ENCODE assay signal across 24 mouse cellular contexts in genomic region chr15:12612944-12613675, GRCm38 (mm10).
DNase-seq lines count a peak whose midpoint lies in the region; ATAC-seq lines count a peak whose summit lies in the region.
"Had no signal": no experiment of that assay in that cellular context is flagged by ENCODE, and none has a peak within 500 bp of the region (broad histone marks: within the 10 kb centered on the region; RNA-seq: fewer than 3 reads in every experiment).

No protein-coding gene starts in this region.

- H3K27me3 ChIP-seq in forebrain, embryonic 15.5 days = no peaks in the 10 kb centered on the region
- H3K27me3 ChIP-seq in forebrain, embryonic 12.5 days = no peaks in the 10 kb centered on the region
- no peaks in the 10 kb centered on the region for H3K27me3 ChIP-seq in intestine, embryonic 16.5 days (replicated peaks; ENCODE audit: control insufficient read depth, insufficient read depth, low read length)
- H3K27me3 ChIP-seq: embryonic facial prominence, embryonic 12.5 days; hindbrain, embryonic 13.5 days; limb, embryonic 12.5 days; liver, embryonic 15.5 days had no signal

- peak; percentile 38 for DNase-seq in kidney, adult 9 months
- no peak for DNase-seq in kidney, adult 8-10 months
- no peak for DNase-seq in heart, postnatal 25 days (ENCODE audit: low spot score)
- DNase-seq: cerebellum, adult 8-10 months; cerebellum, postnatal 25 days; embryo, embryonic 11 days; gastrocnemius, adult 2 months; gastrocnemius, postnatal 36 days; heart, postnatal 4 days; lung, postnatal 14 days; spleen, adult 18-20 months; thymus, adult 18-20 months; thymus, postnatal 25 days had no signal

- H3K27ac ChIP-seq in forebrain, embryonic 15.5 days (replicated peaks) = peak overlapping the region; percentile 9; the same call in 1 of the 2 replicates
- no peak overlapping the region for H3K27ac ChIP-seq in forebrain, embryonic 12.5 days
- no peak overlapping the region for H3K27ac ChIP-seq in intestine, embryonic 16.5 days (ENCODE audit: low read length)
- H3K27ac ChIP-seq: embryonic facial prominence, embryonic 12.5 days; gastrocnemius, adult 2 months; hindbrain, embryonic 13.5 days; limb, embryonic 12.5 days; liver, embryonic 15.5 days had no signal

- no peaks in the 10 kb centered on the region for H3K9me3 ChIP-seq in forebrain, embryonic 15.5 days
- no peaks in the 10 kb centered on the region for H3K9me3 ChIP-seq in forebrain, embryonic 12.5 days
- H3K9me3 ChIP-seq in intestine, embryonic 16.5 days (ENCODE audit: control insufficient read depth, low read length) = no peaks in the 10 kb centered on the region
- H3K9me3 ChIP-seq: embryonic facial prominence, embryonic 12.5 days; hindbrain, embryonic 13.5 days; limb, embryonic 12.5 days; liver, embryonic 15.5 days had no signal

- H3K4me2 ChIP-seq in forebrain, embryonic 15.5 days (replicated peaks) = no peak overlapping the region
- no peak overlapping the region for H3K4me2 ChIP-seq in forebrain, embryonic 12.5 days
- no peak overlapping the region for H3K4me2 ChIP-seq in intestine, embryonic 16.5 days (ENCODE audit: low read depth, low read length)
- H3K4me2 ChIP-seq: embryonic facial prominence, embryonic 12.5 days; heart, embryonic 11.5 days; hindbrain, embryonic 13.5 days; limb, embryonic 12.5 days; liver, embryonic 15.5 days; lung, embryonic 14.5 days had no signal

- H3K36me3 ChIP-seq in forebrain, embryonic 15.5 days = no peaks in the 10 kb centered on the region
- no peaks in the 10 kb centered on the region for H3K36me3 ChIP-seq in forebrain, embryonic 12.5 days (replicated peaks)
- H3K36me3 ChIP-seq in intestine, embryonic 16.5 days (ENCODE audit: control insufficient read depth, insufficient read depth, low read length) = no peaks in the 10 kb centered on the region
- H3K36me3 ChIP-seq: embryonic facial prominence, embryonic 12.5 days; hindbrain, embryonic 13.5 days; limb, embryonic 12.5 days; liver, embryonic 15.5 days had no signal

- no peak overlapping the region for H3K4me3 ChIP-seq in forebrain, embryonic 15.5 days
- no peak overlapping the region for H3K4me3 ChIP-seq in forebrain, embryonic 12.5 days (replicated peaks)
- H3K4me3 ChIP-seq in intestine, embryonic 16.5 days (ENCODE audit: low read length) = no peak overlapping the region
- H3K4me3 ChIP-seq: embryonic facial prominence, embryonic 12.5 days; gastrocnemius, adult 2 months; hindbrain, embryonic 13.5 days; limb, embryonic 12.5 days; liver, embryonic 15.5 days had no signal

- H3K4me1 ChIP-seq in forebrain, embryonic 15.5 days = peaks cover 12% of the 10 kb centered on the region
- no peaks in the 10 kb centered on the region for H3K4me1 ChIP-seq in forebrain, embryonic 12.5 days
- no peaks in the 10 kb centered on the region; the same call in 1 of the 2 replicates for H3K4me1 ChIP-seq in intestine, embryonic 16.5 days (ENCODE audit: control insufficient read depth, insufficient read depth, low read length)
- H3K4me1 ChIP-seq: embryonic facial prominence, embryonic 12.5 days; hindbrain, embryonic 13.5 days had no signal

- no peak overlapping the region for H3K9ac ChIP-seq in forebrain, embryonic 15.5 days (replicated peaks)
- H3K9ac ChIP-seq in forebrain, embryonic 12.5 days = no peak overlapping the region
- no peak overlapping the region for H3K9ac ChIP-seq in intestine, embryonic 16.5 days (ENCODE audit: low read depth, low read length)
- H3K9ac ChIP-seq: embryonic facial prominence, embryonic 12.5 days; hindbrain, embryonic 13.5 days; limb, embryonic 12.5 days; liver, embryonic 15.5 days; lung, embryonic 14.5 days had no signal

- 51% methylated on average over 7 of the region's 7 CpGs for WGBS in forebrain, embryonic 15.5 days
- 65% methylated on average over 7 of the region's 7 CpGs for WGBS in forebrain, embryonic 12.5 days
- 59% methylated on average over 7 of the region's 7 CpGs for WGBS in intestine, embryonic 16.5 days

- intact Hi-C loops in heart, postnatal 25 days (cut with DNase I) = no loop called here

- no peak; the same call in 1 of the 2 replicates for ATAC-seq in forebrain, embryonic 15.5 days (replicated peaks)
- no peak for ATAC-seq in forebrain, embryonic 12.5 days (ENCODE audit: low FRiP score)
- ATAC-seq in intestine, embryonic 16.5 days = peak; percentile 50
- no peak for ATAC-seq in cerebellum, adult (ENCODE audit: insufficient number of reproducible peaks, low FRiP score, low TSS enrichment)
- ATAC-seq: midbrain, embryonic 16.5 days had no signal
